Mouse (Mus musculus) heart, adult 2 months (tissue): ENCODE measurements around the gene Mrpl18.
A peak's percentile ranks its signal among the peaks of the same experiment; 100 is the strongest.

ENCODE experiments used
- CTCF ChIP-seq: fragments of 200-600 bp; IDR thresholded peaks from 2 replicates; pipeline ENCODE4 v1.8.1; 2022; ENCODE audit warnings: antibody characterized with exemption, mild to moderate bottlenecking, moderate library complexity
- EP300 ChIP-seq: fragments of 200-500 bp; IDR thresholded peaks from 2 replicates; pipeline ENCODE4 v1.6.1; 2011; ENCODE audit warnings: low read depth, low read length, control low read depth; ENCODE audit not compliant: insufficient read depth
- POLR2A ChIP-seq: fragments of 200-500 bp; IDR thresholded peaks from 2 replicates; pipeline ENCODE4 v1.6.1; 2011; ENCODE audit warnings: mild to moderate bottlenecking, low read depth, low read length, control low read depth; ENCODE audit not compliant: insufficient read depth

DNA sequence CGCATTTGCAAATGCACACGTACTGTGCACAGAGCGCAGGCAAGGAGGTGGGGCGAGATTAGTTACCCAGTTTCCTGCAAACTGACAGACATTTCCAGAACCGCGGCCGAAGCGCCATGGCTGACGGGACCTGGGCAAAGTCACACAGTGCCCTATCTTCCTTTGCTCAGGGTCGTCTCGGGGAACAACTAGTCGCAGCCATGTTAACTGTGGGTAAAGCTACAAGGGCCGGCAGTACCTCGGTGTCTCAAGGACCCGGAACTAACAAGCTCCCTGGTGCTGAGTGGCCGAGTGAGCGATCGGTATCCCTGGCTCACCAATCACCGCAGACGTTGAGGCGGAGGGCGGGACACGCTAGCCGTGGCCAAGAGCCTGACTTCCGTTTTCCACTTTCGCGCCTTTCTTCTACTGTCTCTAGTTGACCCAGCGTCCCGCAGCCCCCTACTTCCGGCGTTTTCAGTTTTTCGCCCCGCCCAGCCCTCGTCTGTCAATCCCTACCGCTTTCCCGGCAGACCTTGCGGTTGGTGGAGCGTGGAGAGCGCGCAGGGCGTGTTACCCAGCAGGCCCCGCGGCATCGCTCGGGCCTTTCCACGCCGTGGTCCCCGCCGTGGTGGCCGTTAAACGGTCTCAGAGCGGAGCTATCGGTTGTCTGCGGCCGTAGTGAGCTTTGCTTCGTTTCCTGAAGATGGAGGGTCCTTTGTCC, at the start of gene Mrpl18:
- no peak for TF ChIP-seq CTCF
- TF ChIP-seq POLR2A: peak; percentile 75
- peak; percentile 17; the same call in 1 of the 2 replicates for TF ChIP-seq EP300
